Mouse (Mus musculus) MEL (cell line): ENCODE measurements at regions not wholly inside any gene's neighbourhood (a gene's known extent, or its start where the extent isn't known, plus 50 kb on each side); places are given as distances from the start of the nearest gene placed in this dataset.

Experiments
- DNase-seq: peaks from one replicate; pipeline ENCODE4 v3.0.0; 2011; ENCODE audit warnings: low read depth, low spot score
- H3K27ac ChIP-seq: 2 replicates; pipeline ENCODE4 v1.5.1; 2012; ENCODE audit warnings: low read depth, mild to moderate bottlenecking, control low read depth, low read length, moderate library complexity; ENCODE audit not compliant: control insufficient read depth
- H3K27me3 ChIP-seq, 2 experiments: fragments of 150-350 bp in 1 of 2; sonication (generic) in 1 of 2; 2 replicates each; pipeline ENCODE4 v1.6.1; 2012; ENCODE audit warnings: low read length in 2 of 2, mild to moderate bottlenecking in 2 of 2, improper control_type of control experiment in 1 of 2, moderate library complexity in 1 of 2; ENCODE audit not compliant: insufficient read depth in 2 of 2, control insufficient read depth in 1 of 2
- H3K36me3 ChIP-seq, 2 experiments: 2 replicates each; pipeline ENCODE4 v1.6.1; 2012 to 2014; ENCODE audit warnings: low read length in 2 of 2, improper control_type of control experiment in 1 of 2, inconsistent platforms in 1 of 2, mild to moderate bottlenecking in 1 of 2; ENCODE audit not compliant: insufficient read depth in 2 of 2, control insufficient read depth in 1 of 2
- H3K4me1 ChIP-seq, 2 experiments: fragments of 150-350 bp in 1 of 2; sonication (generic) in 1 of 2; 2 replicates each; pipeline ENCODE4 v1.6.1; 2012; ENCODE audit warnings: low read length in 2 of 2, improper control_type of control experiment in 1 of 2, mild to moderate bottlenecking in 1 of 2; ENCODE audit not compliant: insufficient read depth in 2 of 2, control insufficient read depth in 1 of 2
- H3K4me3 ChIP-seq, 2 experiments: fragments of 150-350 bp in 1 of 2; sonication (generic) in 1 of 2; 2 replicates each; pipeline ENCODE4 v1.5.1; 2012; ENCODE audit warnings: low read depth in 2 of 2, low read length in 2 of 2, mild to moderate bottlenecking in 2 of 2, moderate library complexity in 2 of 2, control low read depth in 1 of 2, improper control_type of control experiment in 1 of 2; ENCODE audit not compliant: control insufficient read depth in 1 of 2, insufficient read depth in 1 of 2
- H3K79me2 ChIP-seq: 2 replicates; pipeline ENCODE4 v1.6.1; 2012; ENCODE audit warnings: mild to moderate bottlenecking, low read length, moderate library complexity; ENCODE audit not compliant: control insufficient read depth, poor library complexity, insufficient read depth
- H3K9ac ChIP-seq: 2 replicates; pipeline ENCODE4 v1.6.1; 2012; ENCODE audit warnings: low read depth, mild to moderate bottlenecking, control low read depth, low read length, moderate library complexity; ENCODE audit not compliant: control insufficient read depth, poor library complexity, severe bottlenecking
- H3K9me3 ChIP-seq: fragments of 150-350 bp; sonication (generic); replicated peaks from 2 replicates; pipeline ENCODE4 v1.6.1; 2012; ENCODE audit warnings: mild to moderate bottlenecking, low read length, improper control_type of control experiment, moderate library complexity; ENCODE audit not compliant: insufficient read depth
- BHLHE40 ChIP-seq: IDR thresholded peaks from 2 replicates; pipeline ENCODE4 v1.6.1; 2012; ENCODE audit warnings: low read depth, mild to moderate bottlenecking, inconsistent platforms, low read length, improper control_type of control experiment, borderline replicate concordance
- CHD1 ChIP-seq: IDR thresholded peaks from 2 replicates; pipeline ENCODE4 v1.6.1; 2012; ENCODE audit warnings: low read depth, mild to moderate bottlenecking, inconsistent platforms, low read length, improper control_type of control experiment
- CHD2 ChIP-seq: IDR thresholded peaks from 2 replicates; pipeline ENCODE4 v1.6.1; 2011; ENCODE audit warnings: low read length, improper control_type of control experiment
- CTCF ChIP-seq, 3 experiments: IDR thresholded peaks in 2 of 3; conservative IDR thresholded peaks in 1 of 3; 2 replicates each; pipeline ENCODE4 v1.5.1; 2011 to 2012; ENCODE audit warnings: low read length in 3 of 3, low read depth in 2 of 3, mild to moderate bottlenecking in 2 of 3, improper control_type of control experiment in 1 of 3, inconsistent platforms in 1 of 3, mixed read lengths in 1 of 3, moderate library complexity in 1 of 3; ENCODE audit not compliant: control insufficient read depth in 1 of 3, insufficient read depth in 1 of 3, poor library complexity in 1 of 3, severe bottlenecking in 1 of 3
- E2F4 ChIP-seq: IDR thresholded peaks from 2 replicates; pipeline ENCODE4 v1.6.1; 2011; ENCODE audit warnings: low read depth, low read length, improper control_type of control experiment, borderline replicate concordance
- ELF1 ChIP-seq: IDR thresholded peaks from 2 replicates; pipeline ENCODE4 v1.6.1; 2014; ENCODE audit warnings: low read depth, mild to moderate bottlenecking, inconsistent platforms, low read length, improper control_type of control experiment, moderate library complexity
- ETS1 ChIP-seq: IDR thresholded peaks from 2 replicates; pipeline ENCODE4 v1.6.1; 2012; ENCODE audit warnings: low read depth, mild to moderate bottlenecking, inconsistent platforms, low read length, improper control_type of control experiment, moderate library complexity
- GABPA ChIP-seq: IDR thresholded peaks from 2 replicates; pipeline ENCODE4 v1.6.1; 2012; ENCODE audit warnings: low read depth, mild to moderate bottlenecking, inconsistent platforms, low read length, improper control_type of control experiment, moderate library complexity
- GATA1 ChIP-seq: IDR thresholded peaks from 2 replicates; pipeline ENCODE4 v1.6.1; 2011; ENCODE audit warnings: low read depth, low read length, improper control_type of control experiment
- HCFC1 ChIP-seq: IDR thresholded peaks from 2 replicates; pipeline ENCODE4 v1.6.1; 2012; ENCODE audit warnings: low read depth, mild to moderate bottlenecking, inconsistent platforms, low read length, improper control_type of control experiment, moderate library complexity
- JUND ChIP-seq: IDR thresholded peaks from 2 replicates; pipeline ENCODE4 v1.6.1; 2011; ENCODE audit warnings: low read depth, mild to moderate bottlenecking, improper control_type of control experiment, low read length
- MAFK ChIP-seq: IDR thresholded peaks from 2 replicates; pipeline ENCODE4 v1.6.1; 2011; ENCODE audit warnings: low read depth, mild to moderate bottlenecking, low read length, improper control_type of control experiment, borderline replicate concordance
- MAX ChIP-seq: IDR thresholded peaks from 2 replicates; pipeline ENCODE4 v1.6.1; 2011; ENCODE audit warnings: low read length, improper control_type of control experiment
- MAZ ChIP-seq: IDR thresholded peaks from 2 replicates; pipeline ENCODE4 v1.6.1; 2012; ENCODE audit warnings: low read depth, mild to moderate bottlenecking, inconsistent platforms, low read length, improper control_type of control experiment
- MYB ChIP-seq: IDR thresholded peaks from 2 replicates; pipeline ENCODE4 v1.6.1; 2011; ENCODE audit warnings: mild to moderate bottlenecking, low read depth, low read length, improper control_type of control experiment
- NRF1 ChIP-seq: IDR thresholded peaks from 2 replicates; pipeline ENCODE4 v1.6.1; 2014; ENCODE audit warnings: low read depth, mild to moderate bottlenecking, inconsistent platforms, low read length, improper control_type of control experiment, moderate library complexity; ENCODE audit not compliant: poor library complexity, insufficient read depth, severe bottlenecking
- POLR2A ChIP-seq, 2 experiments: IDR thresholded peaks; 2 replicates each; pipeline ENCODE4 v1.6.1; 2011 to 2012; ENCODE audit warnings: low read length in 2 of 2, mild to moderate bottlenecking in 2 of 2, control low read depth in 1 of 2, improper control_type of control experiment in 1 of 2, low read depth in 1 of 2, moderate library complexity in 1 of 2; ENCODE audit not compliant: control insufficient read depth in 1 of 2, insufficient read depth in 1 of 2, poor library complexity in 1 of 2
- POLR2AphosphoS2 ChIP-seq: IDR thresholded peaks from 2 replicates; pipeline ENCODE4 v1.6.1; 2011; ENCODE audit warnings: low read length, improper control_type of control experiment
- SIN3A ChIP-seq: IDR thresholded peaks from 2 replicates; pipeline ENCODE4 v1.6.1; 2012; ENCODE audit warnings: low read length, improper control_type of control experiment, inconsistent platforms
- SMC3 ChIP-seq: IDR thresholded peaks from 2 replicates; pipeline ENCODE4 v1.6.1; 2011; ENCODE audit warnings: low read depth, low read length, improper control_type of control experiment
- TAL1 ChIP-seq: IDR thresholded peaks from 2 replicates; pipeline ENCODE4 v1.6.1; 2012; ENCODE audit warnings: mild to moderate bottlenecking, inconsistent platforms, low read length, moderate library complexity, mixed read lengths
- TBP ChIP-seq: IDR thresholded peaks from 2 replicates; pipeline ENCODE4 v1.8.0; 2011; ENCODE audit warnings: low read depth, low read length, improper control_type of control experiment
- TCF12 ChIP-seq: IDR thresholded peaks from 2 replicates; pipeline ENCODE4 v1.6.1; 2014; ENCODE audit warnings: low read depth, mild to moderate bottlenecking, inconsistent platforms, low read length, improper control_type of control experiment, moderate library complexity
- USF1 ChIP-seq: IDR thresholded peaks from 2 replicates; pipeline ENCODE4 v1.6.1; 2014; ENCODE audit warnings: low read depth, mild to moderate bottlenecking, inconsistent platforms, low read length, improper control_type of control experiment, moderate library complexity
- USF2 ChIP-seq, 2 experiments: IDR thresholded peaks; 2 replicates each; pipeline ENCODE4 v1.6.1; 2011 to 2012; ENCODE audit warnings: improper control_type of control experiment in 2 of 2, low read length in 2 of 2, borderline replicate concordance in 1 of 2, inconsistent platforms in 1 of 2, low read depth in 1 of 2, mild to moderate bottlenecking in 1 of 2; ENCODE audit not compliant: insufficient read depth in 1 of 2
- ZKSCAN1 ChIP-seq: IDR thresholded peaks from 2 replicates; pipeline ENCODE4 v1.6.1; 2012; ENCODE audit warnings: low read depth, mild to moderate bottlenecking, inconsistent platforms, low read length, improper control_type of control experiment, moderate library complexity
- ZNF384 ChIP-seq: IDR thresholded peaks from 2 replicates; pipeline ENCODE4 v1.6.1; 2012; ENCODE audit warnings: low read depth, mild to moderate bottlenecking, inconsistent platforms, low read length, improper control_type of control experiment

GRCm38 (mm10) chr12:93416381-93416780, 1567.4 kb upstream of the Sel1l start:
- no peak for DNase-seq
- Histone ChIP-seq H3K27ac (no peak overlapping the region), H3K9ac (no peak overlapping the region), H3K27me3 (no peaks in the 10 kb centered on the region), H3K36me3 (no peaks in the 10 kb centered on the region), H3K79me2 (no peaks in the 10 kb centered on the region), H3K4me3 (no peak overlapping the region), H3K4me1 (no peaks in the 10 kb centered on the region), H3K9me3 (no peaks in the 10 kb centered on the region)
- TF ChIP-seq ELF1 (no peak), TCF12 (no peak), E2F4 (no peak), ETS1 (no peak), MYB (no peak), HCFC1 (no peak), CTCF (IDR thresholded peaks at IDR 0.05 in 2 of 3, conservative IDR thresholded peaks at IDR 0.05 in 1 of 3; ENCODE audit: control insufficient read depth in 1 of 3, insufficient read depth in 1 of 3, low read depth in 2 of 3, low read length in 3 of 3, poor library complexity in 1 of 3, severe bottlenecking in 1 of 3) (no peak), JUND (no peak), GABPA (no peak), TBP (no peak), USF1 (no peak), ZNF384 (no peak), MAFK (no peak), ZKSCAN1 (no peak), MAX (no peak), GATA1 (no peak), BHLHE40 (no peak), SIN3A (no peak)

GRCm38 (mm10) chr12:93415791-93416190, 1566.8 kb upstream of the Sel1l start:
- H3K4me1 ChIP-seq, result no peaks in the 10 kb centered on the region
- TF ChIP-seq POLR2A (IDR thresholded peaks at IDR 0.05; ENCODE audit: control insufficient read depth in 1 of 2, insufficient read depth in 1 of 2, low read depth in 1 of 2, low read length in 2 of 2, poor library complexity in 1 of 2) (no peak), NRF1 (no peak), TCF12 (no peak), CHD2 (no peak), MAZ (no peak), USF2 (IDR thresholded peaks at IDR 0.05; ENCODE audit: borderline replicate concordance in 1 of 2, insufficient read depth in 1 of 2, low read depth in 1 of 2, low read length in 2 of 2) (no peak), POLR2AphosphoS2 (no peak), USF1 (no peak), MAX (no peak), MYB (no peak), CHD1 (no peak), TAL1 (no peak), SMC3 (no peak)

More at GRCm38 (mm10) chr12:93415791-93416190, 1566.8 kb upstream of the Sel1l start:
- Histone ChIP-seq H3K36me3 (no peaks in the 10 kb centered on the region), H3K9me3 (no peaks in the 10 kb centered on the region), H3K4me3 (no peak overlapping the region), H3K79me2 (no peaks in the 10 kb centered on the region), H3K27me3 (no peaks in the 10 kb centered on the region), H3K9ac (no peak overlapping the region), H3K27ac (no peak overlapping the region)
- DNase-seq, result no peak
